Mouse (Mus musculus): ENCODE data around the gene Glmp. TPM values are rescaled to one million over a fixed set of nuclear protein-coding genes. Genes with fewer than 3 reads are reported as not detected.
A peak's percentile ranks its signal among the peaks of the same experiment; 100 is the strongest.
"Not testable (repeated sequence)": the region's sequence is repeated elsewhere in the genome, so short reads cannot be mapped to it uniquely, and the experiment has no call there.

The Glmp gene
- total and polyA plus RNA-seq, 2 experiments from 2014 or later, result 39.2 to 109 TPM

GRCm38 (mm10) chr3:88375750-88376626 lies 51.2 kb downstream of the Glmp start:
- DNase-seq (ENCODE audit: low spot score), result peak; percentile 36
- peak overlapping the region; percentile 12; the same call in 1 of the 2 replicates for H3K4me2 ChIP-seq (ENCODE audit: low read depth, low read length, poor library complexity, severe bottlenecking)
- H3K9ac ChIP-seq (replicated peaks; ENCODE audit: low read length, poor library complexity, severe bottlenecking), result not testable (repeated sequence)

GRCm38 (mm10) chr3:88376644-88377043 lies 51.8 kb downstream of the Glmp start:
- H3K4me2 ChIP-seq (ENCODE audit: low read depth, low read length, poor library complexity, severe bottlenecking); DNase-seq (ENCODE audit: low spot score); H3K36me3 ChIP-seq (ENCODE audit: insufficient read depth, low read length); H3K4me3 ChIP-seq (ENCODE audit: low read depth, low read length); H3K27ac ChIP-seq (ENCODE audit: low read depth, low read length); H3K27me3 ChIP-seq (ENCODE audit: insufficient read depth, low read length); H3K9ac ChIP-seq (replicated peaks; ENCODE audit: low read length, poor library complexity, severe bottlenecking); H3K9me3 ChIP-seq (ENCODE audit: low read length); H3K4me1 ChIP-seq (ENCODE audit: insufficient read depth, low read length): not testable (repeated sequence)
- whole genome bisulfite sequencing, result 21% methylated on average over 5 of the region's 7 CpGs
- ATAC-seq (ENCODE audit: low FRiP score), result peak; percentile 32; the same call in 1 of the 2 replicates

More at GRCm38 (mm10) chr3:88375750-88376626, 51.2 kb downstream of the Glmp start:
- 14% methylated on average over 16 of the region's 19 CpGs for WGBS
- peak; percentile 81 for ATAC-seq (ENCODE audit: low FRiP score)
- not testable (repeated sequence) for H3K9me3 ChIP-seq (ENCODE audit: low read length); H3K4me3 ChIP-seq (ENCODE audit: low read depth, low read length); H3K36me3 ChIP-seq (ENCODE audit: insufficient read depth, low read length); H3K27me3 ChIP-seq (ENCODE audit: insufficient read depth, low read length); H3K4me1 ChIP-seq (ENCODE audit: insufficient read depth, low read length); H3K27ac ChIP-seq (ENCODE audit: low read depth, low read length)

GRCm38 (mm10) chr3:88378599-88378998 lies 53.8 kb downstream of the Glmp start, which contains the start of gene Bglap2:
Gene Bglap2 (minus strand): TSS chr3:88378699.
- ATAC-seq (ENCODE audit: low FRiP score); H3K27me3 ChIP-seq (ENCODE audit: insufficient read depth, low read length); H3K9ac ChIP-seq (replicated peaks; ENCODE audit: low read length, poor library complexity, severe bottlenecking); H3K27ac ChIP-seq (ENCODE audit: low read depth, low read length); DNase-seq (ENCODE audit: low spot score); H3K4me1 ChIP-seq (ENCODE audit: insufficient read depth, low read length); H3K4me3 ChIP-seq (ENCODE audit: low read depth, low read length); H3K4me2 ChIP-seq (ENCODE audit: low read depth, low read length, poor library complexity, severe bottlenecking); H3K9me3 ChIP-seq (ENCODE audit: low read length); H3K36me3 ChIP-seq (ENCODE audit: insufficient read depth, low read length): not testable (repeated sequence)
- 83% methylated on average over 4 of the region's 5 CpGs for whole genome bisulfite sequencing

Other genes starting within 250 kb of the Glmp start
- not detected in 2 replicates for gene Ttc24, start 246.7 kb upstream of the Glmp start, total RNA-seq (2014; rRNA removed)
- gene Ttc24, start 246.7 kb upstream of the Glmp start, polyA plus RNA-seq (2015; fragmentation: Nextera tagmentation; extraction: Ambion mirVana), result not detected in 2 replicates
- gene Iqgap3, start 243.1 kb upstream of the Glmp start, total RNA-seq (2014; rRNA removed), result 3.1 and 5.4 TPM in 2 replicates
- 1.2 and 1.4 TPM in 2 replicates for gene Iqgap3, start 243.1 kb upstream of the Glmp start, polyA plus RNA-seq (2015; fragmentation: Nextera tagmentation; extraction: Ambion mirVana)
- 45.5 and 59.6 TPM in 2 replicates for gene Mef2d, start 182.7 kb upstream of the Glmp start, total RNA-seq (2014; rRNA removed)
- 21.5 and 26.1 TPM in 2 replicates for gene Mef2d, start 182.7 kb upstream of the Glmp start, polyA plus RNA-seq (2015; fragmentation: Nextera tagmentation; extraction: Ambion mirVana)
- 0.94 and 1.0 TPM in 2 replicates for gene Rhbg, start 70.3 kb upstream of the Glmp start, total RNA-seq (2014; rRNA removed)
- 0.21 and 0.41 TPM in 2 replicates for gene Rhbg, start 70.3 kb upstream of the Glmp start, polyA plus RNA-seq (2015; fragmentation: Nextera tagmentation; extraction: Ambion mirVana)
- not detected in 2 replicates for gene Gm38392, start 37.8 kb upstream of the Glmp start, total RNA-seq (2014; rRNA removed)
- gene Gm38392, start 37.8 kb upstream of the Glmp start, polyA plus RNA-seq (2015; fragmentation: Nextera tagmentation; extraction: Ambion mirVana), result 0.20 and 0.21 TPM in 2 replicates
- gene Tsacc, start 28.0 kb upstream of the Glmp start, total RNA-seq (2014; rRNA removed), result 6.2 TPM in 1 of 2 replicates, not detected in the other
- 5.2 and 7.9 TPM in 2 replicates for gene Tsacc, start 28.0 kb upstream of the Glmp start, polyA plus RNA-seq (2015; fragmentation: Nextera tagmentation; extraction: Ambion mirVana)
- gene Cct3, start 27.9 kb upstream of the Glmp start, total RNA-seq (2014; rRNA removed), result 253 and 273 TPM in 2 replicates
- 372 and 391 TPM in 2 replicates for gene Cct3, start 27.9 kb upstream of the Glmp start, polyA plus RNA-seq (2015; fragmentation: Nextera tagmentation; extraction: Ambion mirVana)
- gene Tmem79, start 11.1 kb downstream of the Glmp start, total RNA-seq (2014; rRNA removed), result 0.33 and 0.61 TPM in 2 replicates
- 0.43 and 0.93 TPM in 2 replicates for gene Tmem79, start 11.1 kb downstream of the Glmp start, polyA plus RNA-seq (2015; fragmentation: Nextera tagmentation; extraction: Ambion mirVana)
- gene Smg5, start 11.2 kb downstream of the Glmp start, total RNA-seq (2014; rRNA removed), result 86.7 and 112 TPM in 2 replicates
- 44.2 and 49.4 TPM in 2 replicates for gene Smg5, start 11.2 kb downstream of the Glmp start, polyA plus RNA-seq (2015; fragmentation: Nextera tagmentation; extraction: Ambion mirVana)
- 4.5 and 13.5 TPM in 2 replicates for gene Paqr6, start 39.6 kb downstream of the Glmp start, total RNA-seq (2014; rRNA removed)
- 6.6 and 7.1 TPM in 2 replicates for gene Paqr6, start 39.6 kb downstream of the Glmp start, polyA plus RNA-seq (2015; fragmentation: Nextera tagmentation; extraction: Ambion mirVana)
- 0.38 TPM in 1 of 2 replicates, not detected in the other for gene Bglap3, start 47.7 kb downstream of the Glmp start, total RNA-seq (2014; rRNA removed)
- gene Bglap3, start 47.7 kb downstream of the Glmp start, polyA plus RNA-seq (2015; fragmentation: Nextera tagmentation; extraction: Ambion mirVana), result not detected in 2 replicates
- not detected in 2 replicates for gene Bglap2, start 53.7 kb downstream of the Glmp start, total RNA-seq (2014; rRNA removed)
- gene Bglap2, start 53.7 kb downstream of the Glmp start, polyA plus RNA-seq (2015; fragmentation: Nextera tagmentation; extraction: Ambion mirVana), result 0.51 TPM in 1 of 2 replicates, not detected in the other
- gene Bglap, start 59.4 kb downstream of the Glmp start, total RNA-seq (2014; rRNA removed), result not detected in 2 replicates
- not detected in 2 replicates for gene Bglap, start 59.4 kb downstream of the Glmp start, polyA plus RNA-seq (2015; fragmentation: Nextera tagmentation; extraction: Ambion mirVana)
- 20.6 and 25.4 TPM in 2 replicates for gene Pmf1, start 85.3 kb downstream of the Glmp start, total RNA-seq (2014; rRNA removed)
- 25.2 and 25.6 TPM in 2 replicates for gene Pmf1, start 85.3 kb downstream of the Glmp start, polyA plus RNA-seq (2015; fragmentation: Nextera tagmentation; extraction: Ambion mirVana)
- 62.5 and 63.8 TPM in 2 replicates for gene Slc25a44, start 100.1 kb downstream of the Glmp start, total RNA-seq (2014; rRNA removed)
- gene Slc25a44, start 100.1 kb downstream of the Glmp start, polyA plus RNA-seq (2015; fragmentation: Nextera tagmentation; extraction: Ambion mirVana), result 35.9 and 38.7 TPM in 2 replicates
- 52.6 and 62.0 TPM in 2 replicates for gene Sema4a, start 136.2 kb downstream of the Glmp start, total RNA-seq (2014; rRNA removed)
- 42.1 and 44.2 TPM in 2 replicates for gene Sema4a, start 136.2 kb downstream of the Glmp start, polyA plus RNA-seq (2015; fragmentation: Nextera tagmentation; extraction: Ambion mirVana)
- 57.6 and 75.0 TPM in 2 replicates for gene Lmna, start 184.9 kb downstream of the Glmp start, total RNA-seq (2014; rRNA removed)
- gene Lmna, start 184.9 kb downstream of the Glmp start, polyA plus RNA-seq (2015; fragmentation: Nextera tagmentation; extraction: Ambion mirVana), result 74.1 and 77.2 TPM in 2 replicates
- 56.9 and 58.2 TPM in 2 replicates for gene Mex3a, start 207.4 kb downstream of the Glmp start, total RNA-seq (2014; rRNA removed)
- 15.4 and 16.1 TPM in 2 replicates for gene Mex3a, start 207.4 kb downstream of the Glmp start, polyA plus RNA-seq (2015; fragmentation: Nextera tagmentation; extraction: Ambion mirVana)
- gene Rab25, start 223.3 kb downstream of the Glmp start, total RNA-seq (2014; rRNA removed), result 0.60 TPM in 1 of 2 replicates, not detected in the other
- 0.46 TPM in 1 of 2 replicates, not detected in the other for gene Rab25, start 223.3 kb downstream of the Glmp start, polyA plus RNA-seq (2015; fragmentation: Nextera tagmentation; extraction: Ambion mirVana)
- gene Lamtor2, start 228.1 kb downstream of the Glmp start, total RNA-seq (2014; rRNA removed), result 46.7 and 66.0 TPM in 2 replicates
- gene Lamtor2, start 228.1 kb downstream of the Glmp start, polyA plus RNA-seq (2015; fragmentation: Nextera tagmentation; extraction: Ambion mirVana), result 187 and 205 TPM in 2 replicates
- gene Ubqln4, start 228.7 kb downstream of the Glmp start, total RNA-seq (2014; rRNA removed), result 103 and 120 TPM in 2 replicates
- 29.7 and 30.4 TPM in 2 replicates for gene Ubqln4, start 228.7 kb downstream of the Glmp start, polyA plus RNA-seq (2015; fragmentation: Nextera tagmentation; extraction: Ambion mirVana)

All from midbrain, postnatal 0 days (tissue).